Mouse (Mus musculus) neural tube, embryonic 13.5 days (tissue): Measurements from ENCODE around the gene Jade1. TPM values are rescaled to one million over a fixed set of nuclear protein-coding genes. Genes with fewer than 3 reads are reported as not detected.

Experiments used
- ATAC-seq: fragments of 200-750 bp; cut with Nextera tagmentation; 2 replicates; pipeline ENCODE4 v1.8.0; 2017; ENCODE audit warnings: low read depth, mild to moderate bottlenecking, moderate TSS enrichment, moderate library complexity
- H3K27ac ChIP-seq: fragments of 300-500 bp; sonication (generic); replicated peaks from 2 replicates; pipeline ENCODE4 v1.5.1; 2015; ENCODE audit warnings: moderate library complexity, mild to moderate bottlenecking, inconsistent platforms
- H3K27me3 ChIP-seq: fragments of 300-500 bp; sonication (generic); 2 replicates; pipeline ENCODE4 v1.6.1; 2015; ENCODE audit warnings: mild to moderate bottlenecking, inconsistent platforms
- H3K36me3 ChIP-seq: fragments of 300-500 bp; sonication (generic); 2 replicates; pipeline ENCODE4 v1.6.1; 2015; ENCODE audit warnings: mild to moderate bottlenecking, inconsistent platforms
- H3K4me1 ChIP-seq: fragments of 300-500 bp; sonication (generic); replicated peaks from 2 replicates; pipeline ENCODE4 v1.6.1; 2015; ENCODE audit warnings: inconsistent platforms
- H3K4me2 ChIP-seq: fragments of 300-500 bp; sonication (generic); 2 replicates; pipeline ENCODE4 v1.6.1; 2015; ENCODE audit warnings: inconsistent platforms, mild to moderate bottlenecking, moderate library complexity
- H3K4me3 ChIP-seq: fragments of 300-500 bp; sonication (generic); 2 replicates; pipeline ENCODE4 v1.5.1; 2015; ENCODE audit warnings: mild to moderate bottlenecking, inconsistent platforms
- H3K9ac ChIP-seq: fragments of 300-500 bp; sonication (generic); 2 replicates; pipeline ENCODE4 v1.6.1; 2015; ENCODE audit warnings: moderate library complexity, mild to moderate bottlenecking, inconsistent platforms
- H3K9me3 ChIP-seq: fragments of 300-500 bp; sonication (generic); 2 replicates; pipeline ENCODE4 v1.6.1; 2016; ENCODE audit warnings: inconsistent platforms
- WGBS: fragments of 180-500 bp; shearing (Covaris S2); methylation state at CpG from one replicate; pipeline ENCODE4 v1.1.7; 2015; 5-methylcytosine and 5-hydroxymethylcytosine counted together
- polyA plus RNA-seq: library from polyadenylated mRNA; unstranded; fragments of >200 nt; fragmentation: Nextera tagmentation; extraction: Ambion mirVana; gene quantifications from 2 replicates; pipeline ENCODE4 v1.2.1, GENCODE M21; 2015

Jade1 gene
- polyA plus RNA-seq, 1 experiment from 2014 or later, result 10.4 TPM

DNA sequence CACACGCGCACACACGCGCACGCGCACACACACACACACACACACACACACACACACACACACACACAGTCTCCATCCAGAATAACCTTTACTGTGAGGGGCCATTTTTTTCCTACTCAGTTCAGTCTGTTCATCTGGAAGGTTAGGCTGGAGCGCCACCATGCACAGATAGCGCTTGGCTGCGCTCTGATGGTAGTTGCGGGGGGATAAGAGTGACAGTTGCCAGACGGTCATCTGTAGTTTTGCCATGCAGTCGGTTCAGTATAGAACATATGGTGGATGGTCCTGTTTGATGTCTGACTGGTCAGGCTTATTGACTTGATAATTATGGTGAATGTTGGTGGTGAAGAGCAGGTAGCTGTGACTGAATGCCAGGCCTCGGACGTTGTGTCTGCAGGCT lies 27.6 kb downstream of the Jade1 start:
- WGBS, result 84% methylated on average over 14 of the region's 14 CpGs
- no peak for ATAC-seq

GRCm38 (mm10) chr3:41583621-41584020 lies 28.1 kb downstream of the Jade1 start:
- Histone ChIP-seq H3K36me3 (no peaks in the 10 kb centered on the region), H3K9me3 (no peaks in the 10 kb centered on the region), H3K27me3 (no peaks in the 10 kb centered on the region), H3K4me3 (no peak overlapping the region), H3K27ac (no peak overlapping the region), H3K4me2 (no peak overlapping the region), H3K9ac (no peak overlapping the region), H3K4me1 (peaks cover 40% of the 10 kb centered on the region)
- WGBS, result 41% methylated on average over 4 of the region's 4 CpGs
- peak; percentile 54; the same call in 1 of the 2 replicates for ATAC-seq

More for the DNA sequence above, 27.6 kb downstream of the Jade1 start:
- H3K9ac ChIP-seq, result no peak overlapping the region
- H3K4me3 ChIP-seq, result no peak overlapping the region
- H3K27me3 ChIP-seq, result no peaks in the 10 kb centered on the region
- H3K36me3 ChIP-seq, result no peaks in the 10 kb centered on the region
- H3K27ac ChIP-seq, result no peak overlapping the region
- no peak overlapping the region for H3K4me2 ChIP-seq
- H3K9me3 ChIP-seq, result no peaks in the 10 kb centered on the region
- H3K4me1 ChIP-seq, result peaks cover 41% of the 10 kb centered on the region

DNA sequence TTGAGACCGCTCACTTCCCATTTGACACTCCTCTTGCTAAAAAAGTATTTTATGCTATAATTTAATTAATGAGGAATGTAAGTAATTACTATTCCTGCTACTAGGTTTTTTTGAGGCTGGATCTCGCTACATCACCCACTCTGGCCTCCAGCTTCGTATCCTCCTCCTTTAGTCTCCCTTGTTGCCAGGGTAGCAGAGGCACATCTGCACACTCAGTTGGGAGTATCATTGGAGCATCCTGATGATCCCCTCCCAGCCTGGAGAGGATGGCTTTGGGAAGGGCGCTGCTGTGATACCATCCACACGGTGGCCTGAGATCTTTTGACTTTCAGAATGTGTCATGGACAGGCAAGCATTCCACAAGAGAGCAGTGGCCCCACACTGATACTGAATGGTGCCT lies 30.0 kb downstream of the Jade1 start:
- H3K36me3 ChIP-seq, result 0 out of 2 replicates have a peak, but pooled peaks cover 5% of the 10 kb centered on the region
- no peaks in the 10 kb centered on the region for H3K9me3 ChIP-seq
- H3K4me3 ChIP-seq, result no peak overlapping the region
- peaks cover 31% of the 10 kb centered on the region for H3K4me1 ChIP-seq
- ATAC-seq, result no peak
- no peaks in the 10 kb centered on the region for H3K27me3 ChIP-seq
- 78% methylated on average over 5 of the region's 5 CpGs for WGBS
- no peak overlapping the region for H3K9ac ChIP-seq
- no peak overlapping the region for H3K27ac ChIP-seq
- no peak overlapping the region for H3K4me2 ChIP-seq

GRCm38 (mm10) chr3:41586330-41586729 lies 30.8 kb downstream of the Jade1 start:
- WGBS, result 67% methylated on average over 6 of the region's 6 CpGs

DNA sequence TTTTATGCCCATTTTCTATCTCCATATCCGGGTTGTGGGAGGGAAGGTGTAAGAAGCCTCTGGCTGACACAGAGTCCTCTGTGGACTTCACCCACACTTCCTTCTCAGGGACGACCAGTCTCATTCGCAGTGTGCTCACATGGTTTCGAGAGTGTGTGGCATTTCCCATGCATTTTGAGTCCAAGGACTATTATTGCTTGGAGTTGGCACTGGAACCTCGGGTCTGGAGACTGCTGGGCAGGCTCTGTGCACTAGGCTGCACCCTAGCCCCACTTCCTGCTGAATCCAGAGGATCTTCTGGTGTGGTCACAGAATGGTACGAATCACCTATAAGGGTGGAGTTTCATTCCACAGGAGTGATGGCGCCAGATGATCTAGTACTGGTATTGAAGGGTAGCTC lies 31.4 kb downstream of the Jade1 start:
- 84% methylated on average over 7 of the region's 7 CpGs for WGBS
- no peak for ATAC-seq

More at GRCm38 (mm10) chr3:41586330-41586729, 30.8 kb downstream of the Jade1 start:
- Histone ChIP-seq H3K9me3 (no peaks in the 10 kb centered on the region), H3K9ac (no peak overlapping the region), H3K4me3 (no peak overlapping the region), H3K4me1 (peaks cover 23% of the 10 kb centered on the region), H3K27ac (no peak overlapping the region), H3K27me3 (no peaks in the 10 kb centered on the region), H3K36me3 (0 out of 2 replicates have a peak, but pooled peaks cover 5% of the 10 kb centered on the region), H3K4me2 (no peak overlapping the region)
- ATAC-seq, result no peak

DNA sequence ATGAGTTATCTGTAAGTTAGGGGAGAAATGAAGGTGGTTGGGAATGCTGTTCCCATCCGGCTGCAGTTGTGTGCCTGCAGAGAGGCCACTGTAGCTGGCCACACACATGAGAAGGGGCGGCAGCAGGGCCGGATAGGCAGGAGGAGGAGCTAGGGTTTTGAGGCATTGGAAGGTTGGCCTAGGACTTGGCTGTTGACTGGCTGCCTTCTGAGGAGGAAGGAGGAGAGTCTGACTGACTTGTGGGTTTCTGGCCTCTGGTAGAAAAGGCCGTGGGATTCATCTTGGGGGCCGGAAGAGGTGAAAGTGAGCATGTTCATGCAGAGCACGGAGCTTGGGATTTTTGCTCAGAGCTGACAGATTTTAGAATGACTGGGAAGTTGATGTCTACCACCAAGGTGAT lies 32.1 kb downstream of the Jade1 start:
- no peak for ATAC-seq
- Histone ChIP-seq H3K4me3 (no peak overlapping the region), H3K9me3 (no peaks in the 10 kb centered on the region), H3K4me2 (no peak overlapping the region), H3K27ac (no peak overlapping the region), H3K9ac (no peak overlapping the region), H3K27me3 (no peaks in the 10 kb centered on the region), H3K36me3 (peaks cover 13% of the 10 kb centered on the region; the same call in 1 of the 2 replicates), H3K4me1 (peaks cover 13% of the 10 kb centered on the region)
- 72% methylated on average over 6 of the region's 6 CpGs for WGBS

More for the DNA sequence above, 31.4 kb downstream of the Jade1 start:
- no peaks in the 10 kb centered on the region for H3K9me3 ChIP-seq
- H3K27me3 ChIP-seq, result no peaks in the 10 kb centered on the region
- no peak overlapping the region for H3K4me3 ChIP-seq
- H3K9ac ChIP-seq, result no peak overlapping the region
- H3K36me3 ChIP-seq, result peaks cover 11% of the 10 kb centered on the region; the same call in 1 of the 2 replicates
- peaks cover 17% of the 10 kb centered on the region for H3K4me1 ChIP-seq
- H3K4me2 ChIP-seq, result no peak overlapping the region
- H3K27ac ChIP-seq, result no peak overlapping the region

GRCm38 (mm10) chr3:41588495-41588894 lies 33.0 kb downstream of the Jade1 start:
- Histone ChIP-seq H3K4me1 (peaks cover 8% of the 10 kb centered on the region), H3K36me3 (peaks cover 15% of the 10 kb centered on the region), H3K4me3 (no peak overlapping the region), H3K27me3 (no peaks in the 10 kb centered on the region), H3K9ac (no peak overlapping the region), H3K27ac (no peak overlapping the region), H3K4me2 (no peak overlapping the region), H3K9me3 (no peaks in the 10 kb centered on the region)
- WGBS, result 74% methylated on average over 8 of the region's 8 CpGs
- no peak for ATAC-seq

DNA sequence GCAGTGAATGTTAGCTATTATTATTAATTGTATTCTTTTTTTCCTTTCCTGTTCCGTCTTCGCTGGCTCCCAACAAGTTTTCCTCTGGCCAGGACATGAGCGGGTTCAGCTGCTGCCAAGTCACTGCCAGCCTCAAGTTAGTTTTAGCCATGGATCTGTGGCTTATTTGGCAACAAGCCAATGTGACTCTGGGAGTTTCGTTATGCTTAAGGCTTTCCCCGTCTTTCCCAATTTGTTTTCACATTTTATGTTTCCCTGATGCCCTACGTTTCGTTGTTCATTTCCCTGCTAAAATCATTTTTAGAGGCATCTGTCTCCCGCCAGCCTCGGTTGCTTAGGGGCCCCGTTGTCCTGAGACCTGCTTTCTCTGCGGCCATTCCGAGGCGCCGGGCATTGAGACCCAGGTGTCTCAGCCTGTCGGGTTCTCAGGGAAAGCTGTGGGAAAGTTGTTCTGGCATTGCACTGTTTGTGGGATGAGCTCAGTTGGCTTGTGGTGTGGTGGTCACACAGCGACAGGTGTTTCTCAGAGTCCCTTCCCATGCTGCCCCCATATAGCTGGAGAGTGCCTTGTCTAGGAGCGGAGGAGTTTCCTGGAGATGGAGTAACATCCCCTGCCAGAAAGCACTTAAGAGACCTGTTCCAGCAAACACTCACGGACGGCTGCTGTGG lies 33.8 kb downstream of the Jade1 start:
- ATAC-seq, result no peak
- no peak overlapping the region for H3K27ac ChIP-seq

GRCm38 (mm10) chr3:41589988-41590387 lies 34.5 kb downstream of the Jade1 start:
- Histone ChIP-seq H3K4me1 (peaks cover 2% of the 10 kb centered on the region), H3K9me3 (no peaks in the 10 kb centered on the region), H3K36me3 (peaks cover 30% of the 10 kb centered on the region), H3K27ac (no peak overlapping the region), H3K9ac (no peak overlapping the region), H3K27me3 (no peaks in the 10 kb centered on the region), H3K4me3 (no peak overlapping the region), H3K4me2 (no peak overlapping the region)
- WGBS, result 97% methylated on average over 4 of the region's 4 CpGs
- ATAC-seq, result no peak

More for the DNA sequence above, 33.8 kb downstream of the Jade1 start:
- H3K36me3 ChIP-seq, result peaks cover 24% of the 10 kb centered on the region
- H3K4me1 ChIP-seq, result peaks cover 2% of the 10 kb centered on the region
- no peaks in the 10 kb centered on the region for H3K9me3 ChIP-seq
- no peak overlapping the region for H3K9ac ChIP-seq
- H3K4me3 ChIP-seq, result no peak overlapping the region
- H3K4me2 ChIP-seq, result no peak overlapping the region
- H3K27me3 ChIP-seq, result no peaks in the 10 kb centered on the region
- WGBS, result 72% methylated on average over 19 of the region's 19 CpGs

GRCm38 (mm10) chr3:41590695-41591559 lies 35.4 kb downstream of the Jade1 start:
- 90% methylated on average over 20 of the region's 20 CpGs for WGBS
- peaks cover 38% of the 10 kb centered on the region for H3K36me3 ChIP-seq

GRCm38 (mm10) chr3:41591651-41592170 lies 36.2 kb downstream of the Jade1 start:
- H3K4me1 ChIP-seq, result peaks cover 2% of the 10 kb centered on the region; the same call in 1 of the 2 replicates
- H3K4me2 ChIP-seq, result no peak overlapping the region
- H3K36me3 ChIP-seq, result peaks cover 44% of the 10 kb centered on the region
- WGBS, result over 99% methylated on average over 14 of the region's 14 CpGs
- no peak for ATAC-seq
- no peak overlapping the region for H3K4me3 ChIP-seq
- H3K9ac ChIP-seq, result no peak overlapping the region
- H3K27me3 ChIP-seq, result no peaks in the 10 kb centered on the region
- no peaks in the 10 kb centered on the region for H3K9me3 ChIP-seq
- no peak overlapping the region for H3K27ac ChIP-seq

More at GRCm38 (mm10) chr3:41590695-41591559, 35.4 kb downstream of the Jade1 start:
- Histone ChIP-seq H3K9ac (no peak overlapping the region), H3K9me3 (no peaks in the 10 kb centered on the region), H3K27me3 (no peaks in the 10 kb centered on the region), H3K4me1 (peaks cover 2% of the 10 kb centered on the region; the same call in 1 of the 2 replicates), H3K27ac (no peak overlapping the region), H3K4me3 (no peak overlapping the region), H3K4me2 (no peak overlapping the region)
- no peak for ATAC-seq

GRCm38 (mm10) chr3:41592805-41593204 lies 37.3 kb downstream of the Jade1 start:
- Histone ChIP-seq H3K27me3 (no peaks in the 10 kb centered on the region), H3K36me3 (peaks cover 53% of the 10 kb centered on the region), H3K4me2 (no peak overlapping the region), H3K4me1 (peaks cover 2% of the 10 kb centered on the region; the same call in 1 of the 2 replicates), H3K9me3 (no peaks in the 10 kb centered on the region), H3K9ac (no peak overlapping the region), H3K4me3 (no peak overlapping the region), H3K27ac (no peak overlapping the region)
- ATAC-seq, result no peak
- 87% methylated on average over 7 of the region's 7 CpGs for WGBS
